ENCODE assay signal across 25 mouse cellular contexts in genomic region chr2:159730221-159730620, GRCm38 (mm10).
DNase-seq lines count a peak whose midpoint lies in the region; ATAC-seq and TF ChIP-seq lines count a peak whose summit lies in the region.
"Had no signal": no experiment of that assay in that cellular context is flagged by ENCODE, and none has a peak within 500 bp of the region (broad histone marks: within the 10 kb centered on the region; RNA-seq: fewer than 3 reads in every experiment).

No protein-coding gene starts in this region.

- H3K27ac ChIP-seq in gastrocnemius, adult 2 months, result peak overlapping the region; percentile 40; the same call in 1 of the 2 replicates
- H3K27ac ChIP-seq in heart, embryonic 15.5 days, result peak overlapping the region; percentile 33
- no peak overlapping the region for H3K27ac ChIP-seq in liver, embryonic 11.5 days (ENCODE audit: low read depth, low read length)
- H3K27ac ChIP-seq in forebrain, postnatal 0 days (ENCODE audit: low read depth, low read length), result no peak overlapping the region
- H3K27ac ChIP-seq: embryonic facial prominence, embryonic 10.5 days; embryonic facial prominence, embryonic 13.5 days; forebrain, embryonic 12.5 days; forebrain, embryonic 15.5 days; heart, adult 2 months; hindbrain, embryonic 12.5 days; hindbrain, embryonic 15.5 days had no signal

- no peak for DNase-seq in gastrocnemius, adult 2 months
- DNase-seq in gastrocnemius, postnatal 36 days, result no peak
- no peak for DNase-seq in heart, adult 9 months (ENCODE audit: low spot score in 2 of 2)
- DNase-seq in liver, embryonic 11.5 days (ENCODE audit: low spot score), result no peak
- DNase-seq in liver, result no peak
- no peak for DNase-seq in forebrain, postnatal 0 days
- DNase-seq: adrenal gland, adult 8-10 months; adrenal gland, postnatal 25 days; cerebellum, adult 11-12 months; cerebellum, adult 8-10 months; cerebellum, postnatal 10 days; cerebellum, postnatal 36 days; embryo, embryonic 11 days; gastrocnemius, postnatal 14 days; heart, adult 2 months; heart, postnatal 14 days had no signal

- H3K9ac ChIP-seq in heart, embryonic 15.5 days, result no peak overlapping the region
- H3K9ac ChIP-seq in liver, embryonic 11.5 days (ENCODE audit: low read depth, low read length), result no peak overlapping the region
- H3K9ac ChIP-seq in forebrain, postnatal 0 days, result no peak overlapping the region
- H3K9ac ChIP-seq: embryonic facial prominence, embryonic 13.5 days; forebrain, embryonic 12.5 days; forebrain, embryonic 15.5 days; hindbrain, embryonic 12.5 days; hindbrain, embryonic 15.5 days had no signal

- no peaks in the 10 kb centered on the region for H3K27me3 ChIP-seq in heart, embryonic 15.5 days
- no peaks in the 10 kb centered on the region for H3K27me3 ChIP-seq in liver, embryonic 11.5 days (replicated peaks; ENCODE audit: control insufficient read depth, insufficient read depth, low read length)
- no peaks in the 10 kb centered on the region for H3K27me3 ChIP-seq in forebrain, postnatal 0 days (ENCODE audit: insufficient read depth, low read length)
- H3K27me3 ChIP-seq: embryonic facial prominence, embryonic 13.5 days; forebrain, embryonic 12.5 days; forebrain, embryonic 15.5 days; hindbrain, embryonic 12.5 days; hindbrain, embryonic 15.5 days had no signal

- WGBS in heart, embryonic 15.5 days, result 63% methylated on average over 8 of the region's 8 CpGs
- 49% methylated on average over 8 of the region's 8 CpGs for WGBS in liver, embryonic 11.5 days
- 92% methylated on average over 8 of the region's 8 CpGs for WGBS in forebrain, postnatal 0 days

- H3K4me2 ChIP-seq in heart, embryonic 15.5 days, result no peak overlapping the region
- no peak overlapping the region for H3K4me2 ChIP-seq in liver, embryonic 11.5 days
- H3K4me2 ChIP-seq in forebrain, postnatal 0 days (ENCODE audit: low read depth), result no peak overlapping the region
- H3K4me2 ChIP-seq: embryonic facial prominence, embryonic 13.5 days; forebrain, embryonic 12.5 days; forebrain, embryonic 15.5 days; hindbrain, embryonic 12.5 days; hindbrain, embryonic 15.5 days had no signal

- H3K36me3 ChIP-seq in heart, embryonic 15.5 days, result no peaks in the 10 kb centered on the region
- no peaks in the 10 kb centered on the region for H3K36me3 ChIP-seq in liver, embryonic 11.5 days (ENCODE audit: control insufficient read depth, insufficient read depth, low read length)
- H3K36me3 ChIP-seq in forebrain, postnatal 0 days (ENCODE audit: insufficient read depth), result no peaks in the 10 kb centered on the region
- H3K36me3 ChIP-seq: embryonic facial prominence, embryonic 10.5 days; embryonic facial prominence, embryonic 13.5 days; forebrain, embryonic 12.5 days; forebrain, embryonic 15.5 days; hindbrain, embryonic 12.5 days; hindbrain, embryonic 15.5 days had no signal

- TF ChIP-seq CTCF in gastrocnemius, adult 2 months (IDR thresholded peaks at IDR 0.05), result no peak
- no peak for TF ChIP-seq CTCF in forebrain, postnatal 0 days (IDR thresholded peaks at IDR 0.05; ENCODE audit: low read depth)

- intact Hi-C loops in gastrocnemius, adult 2 months (cut with DNase I), result loop anchor here (5.0 kb wide), 1 partner anchor 87 kb away; no protein-coding TSS in a partner anchor
- intact Hi-C loops in gastrocnemius, postnatal 36 days (cut with DNase I), result no loop called here

- H3K4me3 ChIP-seq in gastrocnemius, adult 2 months, result no peak overlapping the region
- no peak overlapping the region for H3K4me3 ChIP-seq in heart, embryonic 15.5 days
- no peak overlapping the region for H3K4me3 ChIP-seq in liver, embryonic 11.5 days (ENCODE audit: low read depth, low read length)
- H3K4me3 ChIP-seq in forebrain, postnatal 0 days (ENCODE audit: low read depth, low read length), result no peak overlapping the region
- H3K4me3 ChIP-seq: embryonic facial prominence, embryonic 10.5 days; embryonic facial prominence, embryonic 13.5 days; erythroblast, embryonic 14.5 days; forebrain, embryonic 12.5 days; forebrain, embryonic 15.5 days; heart, adult 2 months; hindbrain, embryonic 12.5 days; hindbrain, embryonic 15.5 days had no signal

- ATAC-seq in heart, embryonic 15.5 days (replicated peaks; ENCODE audit: insufficient number of reproducible peaks, insufficient read depth, low FRiP score, low read depth), result no peak
- 0 out of 2 replicates have a peak, but pooled peaks have one; percentile 23 for ATAC-seq in liver, embryonic 11.5 days (replicated peaks; ENCODE audit: low FRiP score)
- no peak for ATAC-seq in forebrain, postnatal 0 days
- ATAC-seq: activated CD4-positive, CD25-positive, alpha-beta regulatory T cell, adult 4 months; forebrain, embryonic 15.5 days had no signal

- H3K9me3 ChIP-seq in heart, embryonic 15.5 days (replicated peaks), result no peaks in the 10 kb centered on the region
- no peaks in the 10 kb centered on the region for H3K9me3 ChIP-seq in liver, embryonic 11.5 days (ENCODE audit: control insufficient read depth, low read length)
- no peaks in the 10 kb centered on the region for H3K9me3 ChIP-seq in forebrain, postnatal 0 days (ENCODE audit: low read length)
- H3K9me3 ChIP-seq: embryonic facial prominence, embryonic 10.5 days; embryonic facial prominence, embryonic 13.5 days; forebrain, embryonic 12.5 days; forebrain, embryonic 15.5 days; hindbrain, embryonic 12.5 days; hindbrain, embryonic 15.5 days had no signal

- H3K4me1 ChIP-seq in heart, embryonic 15.5 days (replicated peaks), result peaks cover 34% of the 10 kb centered on the region
- no peaks in the 10 kb centered on the region for H3K4me1 ChIP-seq in liver, embryonic 11.5 days (replicated peaks; ENCODE audit: control insufficient read depth, insufficient read depth, low read length)
- H3K4me1 ChIP-seq in forebrain, postnatal 0 days (ENCODE audit: insufficient read depth), result no peaks in the 10 kb centered on the region
- H3K4me1 ChIP-seq: forebrain, embryonic 12.5 days had no signal

Comparison
In these comparisons a context has a peak if more than half of its experiments do, and no peak if none do; other contexts are left out.
1. H3K27ac ChIP-seq: peak in gastrocnemius, adult 2 months (single experiment) and heart, embryonic 15.5 days (single experiment); none in liver, embryonic 11.5 days (single experiment) and forebrain, postnatal 0 days (single experiment).